Mouse (Mus musculus) heart, postnatal 0 days (tissue): ENCODE measurements around the gene Lmx1b.

ENCODE experiments used
- CTCF ChIP-seq: IDR thresholded peaks from 2 replicates; pipeline ENCODE4 v1.5.1; 2016; ENCODE audit warnings: antibody characterized with exemption, control low read depth, low read depth
- EP300 ChIP-seq: IDR thresholded peaks from 2 replicates; pipeline ENCODE4 v1.6.1; 2016; ENCODE audit warnings: antibody characterized with exemption, low read depth

DNA sequence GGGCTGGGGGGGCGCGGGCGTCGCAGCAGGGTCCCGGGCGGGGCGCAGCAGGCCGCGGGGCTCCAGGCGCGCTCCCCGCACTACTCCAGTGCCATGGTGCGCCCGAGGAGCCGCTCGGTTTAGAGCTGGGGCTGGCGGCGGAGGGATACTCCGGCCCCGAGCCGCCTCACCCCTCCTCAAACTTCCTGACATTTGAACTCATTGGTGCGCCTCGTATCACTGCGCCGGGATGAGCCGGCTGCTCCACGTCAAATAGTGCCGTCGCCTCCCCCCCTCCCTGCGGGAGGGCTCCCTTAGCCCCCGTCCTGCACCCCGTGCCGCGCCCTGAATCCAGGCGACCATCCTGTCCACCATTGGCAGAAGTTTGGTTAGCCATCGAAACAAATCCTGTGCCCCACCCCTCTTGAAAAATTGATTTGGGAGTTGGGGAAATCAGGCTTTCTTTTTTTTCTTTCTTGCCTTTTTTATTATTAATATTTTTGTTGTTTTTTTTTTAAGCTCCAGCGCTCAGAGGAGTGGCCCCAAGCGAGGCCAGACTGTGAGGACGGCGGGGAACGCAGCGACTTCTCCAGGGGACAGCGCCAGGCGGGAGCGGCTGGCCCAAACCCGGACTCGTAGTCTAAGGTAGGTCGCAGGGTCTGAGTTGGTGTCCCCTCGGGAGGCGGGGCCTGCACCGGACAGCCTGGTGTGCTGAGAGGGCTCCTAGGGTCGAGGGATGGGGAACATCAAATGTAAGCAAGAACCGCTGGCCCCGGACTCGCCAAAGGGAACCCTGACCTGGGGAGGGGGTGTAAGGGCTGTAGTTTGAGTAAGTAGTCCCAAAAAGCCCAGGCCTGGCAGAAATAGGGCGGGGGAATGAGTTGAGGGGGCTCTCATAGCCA, 907 bp upstream of the Lmx1b start:
- TF ChIP-seq CTCF (no peak), EP300 (no peak)
